Mouse (Mus musculus) liver, embryonic 11.5 days (tissue): ENCODE data around the gene Prdx2. TPM values are rescaled to one million over a fixed set of nuclear protein-coding genes. Genes with fewer than 3 reads are reported as not detected.
A peak's percentile ranks its signal among the peaks of the same experiment; 100 is the strongest.

Experiments used
- ATAC-seq: fragments of 200-750 bp; cut with Nextera tagmentation; replicated peaks from 2 replicates; pipeline ENCODE4 v1.8.0; 2017; ENCODE audit warnings: moderate number of reproducible peaks, mild to moderate bottlenecking, moderate TSS enrichment, moderate library complexity; ENCODE audit not compliant: low FRiP score
- DNase-seq: peaks from one replicate; pipeline ENCODE4 v3.0.0-alpha.2; 2017; ENCODE audit warnings: low spot score
- H3K27ac ChIP-seq: fragments of 300-500 bp; sonication (generic); 2 replicates; pipeline ENCODE4 v1.5.1; 2014; ENCODE audit warnings: mild to moderate bottlenecking, low read depth, low read length, control low read depth
- H3K27me3 ChIP-seq: fragments of 300-500 bp; sonication (generic); replicated peaks from 2 replicates; pipeline ENCODE4 v1.6.1; 2014; ENCODE audit warnings: low read length, mixed read lengths; ENCODE audit not compliant: control insufficient read depth, insufficient read depth
- H3K36me3 ChIP-seq: fragments of 300-500 bp; sonication (generic); 2 replicates; pipeline ENCODE4 v1.6.1; 2014; ENCODE audit warnings: mild to moderate bottlenecking, low read length, moderate library complexity, mixed read lengths; ENCODE audit not compliant: control insufficient read depth, insufficient read depth
- H3K4me1 ChIP-seq: fragments of 300-500 bp; sonication (generic); replicated peaks from 2 replicates; pipeline ENCODE4 v1.6.1; 2014; ENCODE audit warnings: low read length, mixed read lengths; ENCODE audit not compliant: control insufficient read depth, insufficient read depth
- H3K4me2 ChIP-seq: fragments of 300-500 bp; sonication (generic); 2 replicates; pipeline ENCODE4 v1.6.1; 2014; ENCODE audit warnings: mild to moderate bottlenecking, control low read depth, moderate library complexity
- H3K4me3 ChIP-seq: fragments of 300-500 bp; sonication (generic); 2 replicates; pipeline ENCODE4 v1.5.1; 2014; ENCODE audit warnings: low read depth, low read length, control low read depth
- H3K9ac ChIP-seq: fragments of 300-500 bp; sonication (generic); 2 replicates; pipeline ENCODE4 v1.6.1; 2014; ENCODE audit warnings: low read depth, low read length, control low read depth
- H3K9me3 ChIP-seq: fragments of 300-500 bp; sonication (generic); 2 replicates; pipeline ENCODE4 v1.6.1; 2016; ENCODE audit warnings: low read length, inconsistent platforms, mixed read lengths; ENCODE audit not compliant: control insufficient read depth
- WGBS: fragments of 180-500 bp; shearing (Covaris S2); extraction: QIAGEN DNeasy Blood & Tissue Kit; methylation state at CpG from one replicate; pipeline ENCODE4 v1.1.7; 2014; 5-methylcytosine and 5-hydroxymethylcytosine counted together
- microRNA-seq: library from miRNA; unstranded; fragments of <30 nt; microRNA quantifications from one replicate; pipeline ENCODE4, GENCODE M21; 2017; ENCODE audit warnings: borderline number of aligned reads
- polyA plus RNA-seq: library from polyadenylated mRNA; unstranded; fragments of >200 nt; fragmentation: Nextera tagmentation; extraction: Ambion mirVana; gene quantifications from 2 replicates; pipeline ENCODE4 v1.2.1, GENCODE M21; 2014

Prdx2 gene
- polyA plus RNA-seq, 1 experiment from 2014 or later: 1,409 TPM

GRCm38 (mm10) chr8:85023846-85024245 lies 54.5 kb downstream of the Prdx2 start:
- Histone ChIP-seq H3K27me3 (no peaks in the 10 kb centered on the region), H3K4me2 (peak overlapping the region; percentile 92), H3K4me3 (peak overlapping the region; percentile 100), H3K36me3 (peaks cover 34% of the 10 kb centered on the region), H3K4me1 (peaks cover 30% of the 10 kb centered on the region), H3K9ac (peak overlapping the region; percentile 84; the same call in 1 of the 2 replicates), H3K27ac (no peak overlapping the region), H3K9me3 (no peaks in the 10 kb centered on the region)
- WGBS: 95% methylated on average over 3 of the region's 3 CpGs
- ATAC-seq: no peak
- DNase-seq: no peak

Small RNAs within 50 kb of the gene (microRNA-seq; reads per million reads assigned to microRNA genes)
- not detected for gene Gm24197

Other genes starting within 250 kb of the Prdx2 start
- gene G430095P16Rik, start 246.6 kb upstream of the Prdx2 start, polyA plus RNA-seq: 11.8 and 12.3 TPM in 2 replicates
- gene Nfix, start 169.2 kb upstream of the Prdx2 start, polyA plus RNA-seq: 5.0 and 7.1 TPM in 2 replicates
- gene Dand5, start 146.8 kb upstream of the Prdx2 start, polyA plus RNA-seq: 4.5 and 4.9 TPM in 2 replicates
- 87.8 and 90.6 TPM in 2 replicates for gene Gadd45gip1, start 138.1 kb upstream of the Prdx2 start, polyA plus RNA-seq
- 188 and 191 TPM in 2 replicates for gene Rad23a, start 128.9 kb upstream of the Prdx2 start, polyA plus RNA-seq
- gene Calr, start 122.7 kb upstream of the Prdx2 start, polyA plus RNA-seq: 860 and 893 TPM in 2 replicates
- gene Farsa, start 112.6 kb upstream of the Prdx2 start, polyA plus RNA-seq: 130 TPM in 2 replicates
- 144 and 160 TPM in 2 replicates for gene Syce2, start 97.5 kb upstream of the Prdx2 start, polyA plus RNA-seq
- 53.5 and 56.7 TPM in 2 replicates for gene Gcdh, start 75.7 kb upstream of the Prdx2 start, polyA plus RNA-seq
- gene Klf1, start 67.7 kb upstream of the Prdx2 start, polyA plus RNA-seq: 458 and 504 TPM in 2 replicates
- gene Dnase2a, start 61.0 kb upstream of the Prdx2 start, polyA plus RNA-seq: 11.5 and 12.7 TPM in 2 replicates
- gene Mast1, start 32.2 kb upstream of the Prdx2 start, polyA plus RNA-seq: 0.14 and 0.29 TPM in 2 replicates
- gene Rtbdn, start 22.6 kb upstream of the Prdx2 start, polyA plus RNA-seq: 0.22 and 0.49 TPM in 2 replicates
- not detected in 2 replicates for gene Gm49661, start 154 bp upstream of the Prdx2 start, polyA plus RNA-seq
- 195 and 197 TPM in 2 replicates for gene Rnaseh2a, start 180 bp downstream of the Prdx2 start, polyA plus RNA-seq
- 21.1 and 23.2 TPM in 2 replicates for gene Junb, start 9.1 kb downstream of the Prdx2 start, polyA plus RNA-seq
- gene Hook2, start 21.0 kb downstream of the Prdx2 start, polyA plus RNA-seq: 15.5 and 16.7 TPM in 2 replicates
- gene Best2, start 44.9 kb downstream of the Prdx2 start, polyA plus RNA-seq: 0.13 TPM in 1 of 2 replicates, not detected in the other
- gene Asna1, start 55.7 kb downstream of the Prdx2 start, polyA plus RNA-seq: 100 and 103 TPM in 2 replicates
- 126 and 138 TPM in 2 replicates for gene Trir, start 57.2 kb downstream of the Prdx2 start, polyA plus RNA-seq
- 17.7 and 19.3 TPM in 2 replicates for gene Tnpo2, start 67.3 kb downstream of the Prdx2 start, polyA plus RNA-seq
- 15.5 and 17.4 TPM in 2 replicates for gene Fbxw9, start 90.5 kb downstream of the Prdx2 start, polyA plus RNA-seq
- gene Gm5741, start 98.4 kb downstream of the Prdx2 start, polyA plus RNA-seq: not detected in 2 replicates
- 72.5 and 73.8 TPM in 2 replicates for gene Dhps, start 102.2 kb downstream of the Prdx2 start, polyA plus RNA-seq
- gene Wdr83os, start 111.2 kb downstream of the Prdx2 start, polyA plus RNA-seq: 103 and 105 TPM in 2 replicates
- gene Wdr83, start 111.7 kb downstream of the Prdx2 start, polyA plus RNA-seq: 46.4 and 50.4 TPM in 2 replicates
- 38.6 and 40.3 TPM in 2 replicates for gene Man2b1, start 113.7 kb downstream of the Prdx2 start, polyA plus RNA-seq
- 0.71 and 1.1 TPM in 2 replicates for gene Zfp791, start 153.5 kb downstream of the Prdx2 start, polyA plus RNA-seq
- gene Cks1brt, start 182.3 kb downstream of the Prdx2 start, polyA plus RNA-seq: not detected in 2 replicates